Mouse (Mus musculus): ENCODE data around the gene Ssbp1. TPM values are rescaled to one million over a fixed set of nuclear protein-coding genes. Genes with fewer than 3 reads are reported as not detected.

Gene Ssbp1
- total RNA-seq, 2 experiments from 2014 or later, result 118 to 201 TPM

DNA sequence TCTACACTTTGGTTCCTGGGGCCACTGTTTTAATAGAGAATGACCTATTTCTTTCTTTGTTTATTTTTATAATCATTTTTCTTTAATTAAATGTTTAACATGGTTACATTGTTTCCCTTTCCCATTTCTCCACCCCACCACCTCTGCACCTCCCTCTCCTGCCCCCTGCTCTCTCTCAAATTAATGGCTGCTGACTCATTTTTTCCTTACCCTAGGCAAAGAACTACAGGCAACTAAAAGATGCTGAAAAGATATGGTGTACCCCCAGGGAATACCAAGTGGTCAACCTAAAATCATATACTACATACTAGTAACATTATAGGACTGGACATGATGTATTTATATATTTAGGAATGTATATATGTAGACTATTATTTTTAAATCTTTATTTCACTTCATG, 22.5 kb upstream of the Ssbp1 start:
- no peak for ATAC-seq (replicated peaks; ENCODE audit: low FRiP score, low TSS enrichment, poor library complexity, severe bottlenecking)

DNA sequence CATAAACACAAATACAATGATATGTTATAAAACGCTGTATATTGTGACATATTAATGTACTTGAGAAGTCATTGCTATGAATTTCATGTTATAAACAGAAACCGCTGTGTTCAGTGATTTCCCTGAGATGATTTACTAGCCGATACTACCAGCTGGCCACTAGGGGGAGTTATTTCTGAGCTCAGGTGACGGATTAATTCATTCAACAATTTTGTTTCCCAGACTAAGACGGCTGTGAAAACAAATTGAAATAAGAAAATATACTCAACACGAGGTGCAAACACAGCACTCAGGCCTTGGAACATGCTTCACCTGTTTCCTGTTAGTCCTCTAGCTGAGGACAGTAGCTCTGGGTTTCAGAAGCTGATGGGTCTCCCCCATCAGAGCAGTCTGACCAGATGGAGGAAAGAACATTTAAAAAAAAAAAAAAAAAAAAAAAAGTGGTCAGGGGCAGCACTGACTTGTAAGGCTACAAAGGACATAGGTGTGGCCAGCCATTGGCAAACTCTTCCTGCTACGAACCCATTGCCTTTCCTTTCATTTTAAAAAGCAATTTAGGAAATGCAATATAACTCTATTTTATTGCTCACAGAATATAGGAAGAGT, 16.6 kb upstream of the Ssbp1 start:
- peak; percentile 73 for ATAC-seq (replicated peaks; ENCODE audit: low FRiP score, low TSS enrichment, poor library complexity, severe bottlenecking)

GRCm38 (mm10) chr6:40465710-40466109, 5.4 kb upstream of the Ssbp1 start:
- no peak for ATAC-seq (replicated peaks; ENCODE audit: low FRiP score, low TSS enrichment, poor library complexity, severe bottlenecking)

DNA sequence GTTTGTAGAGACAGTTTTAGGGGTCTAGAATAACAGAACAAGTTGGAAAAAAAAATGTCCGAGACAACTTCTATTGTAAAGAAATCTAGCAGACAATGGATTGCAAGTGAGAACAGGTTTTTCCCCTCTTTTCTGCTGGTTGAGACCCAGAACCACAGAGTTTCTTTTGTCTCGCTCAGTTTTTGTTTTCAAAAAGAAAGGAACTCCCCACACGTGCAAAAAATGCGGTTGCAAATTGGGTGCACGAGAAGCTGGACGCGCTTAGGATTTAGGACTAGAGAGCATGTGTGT, 513 bp downstream of the Ssbp1 start:
- no peak for ATAC-seq (replicated peaks; ENCODE audit: low FRiP score, low TSS enrichment, poor library complexity, severe bottlenecking)

GRCm38 (mm10) chr6:40476132-40476531, 5.0 kb downstream of the Ssbp1 start:
- ATAC-seq (replicated peaks; ENCODE audit: low FRiP score, low TSS enrichment, poor library complexity, severe bottlenecking), result no peak

GRCm38 (mm10) chr6:40479705-40480104, 8.6 kb downstream of the Ssbp1 start:
- 0 out of 2 replicates have a peak, but pooled peaks have one; percentile 55 for ATAC-seq (replicated peaks; ENCODE audit: low FRiP score, low TSS enrichment, poor library complexity, severe bottlenecking)

DNA sequence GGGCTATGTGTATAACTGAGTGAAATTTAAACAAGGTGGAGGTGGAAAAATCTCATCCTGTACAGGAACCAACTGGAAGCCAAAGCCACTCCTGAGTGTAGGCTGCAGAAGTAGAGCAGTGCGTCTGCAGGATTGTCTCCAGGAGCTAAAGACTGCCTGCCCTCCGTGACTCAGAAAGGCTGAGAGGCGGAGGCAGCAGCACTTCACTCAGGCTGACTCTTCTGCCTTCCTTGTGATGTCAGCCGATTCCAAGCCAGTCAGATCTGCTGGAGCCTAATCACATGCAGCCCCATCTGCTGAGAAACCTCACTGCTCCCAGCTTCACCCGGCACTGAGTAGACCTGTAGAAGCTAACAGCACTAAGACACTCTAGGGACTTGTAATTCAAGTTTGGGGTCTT, 11.2 kb downstream of the Ssbp1 start:
- no peak for ATAC-seq (replicated peaks; ENCODE audit: low FRiP score, low TSS enrichment, poor library complexity, severe bottlenecking)

- no peak for ATAC-seq (replicated peaks; ENCODE audit: low FRiP score, low TSS enrichment, poor library complexity, severe bottlenecking)
Measured at GRCm38 (mm10) chr6:40490933-40491332, 19.8 kb downstream of the Ssbp1 start, which contains the start of gene Tas2r137. Gene Tas2r137, plus strand, starts transcription at chr6:40491233.

DNA sequence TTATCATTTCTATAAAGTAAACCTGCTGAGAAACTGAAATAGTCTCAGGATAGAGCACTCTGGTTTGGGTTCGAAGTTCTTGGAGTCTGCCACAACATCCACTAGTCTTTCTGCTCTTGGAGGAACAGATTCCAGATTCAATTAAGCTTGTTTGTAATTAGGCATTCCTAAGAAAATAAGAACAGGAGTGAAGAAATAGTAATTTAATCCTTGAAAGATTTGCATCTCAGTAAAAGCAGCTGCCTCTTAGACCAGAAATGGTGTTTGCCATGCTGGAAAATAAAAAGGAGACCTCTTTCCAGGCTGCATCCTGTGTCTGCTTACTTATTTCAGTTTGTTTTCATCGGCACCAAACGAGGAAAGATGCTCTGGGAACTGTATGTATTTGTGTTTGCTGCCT, 22.1 kb downstream of the Ssbp1 start, which contains the start of gene Tas2r108:
Tas2r108 (plus strand) TSS at position 301 of the 400 bp plus-strand sequence.
- ATAC-seq (replicated peaks; ENCODE audit: low FRiP score, low TSS enrichment, poor library complexity, severe bottlenecking), result no peak

- ATAC-seq (replicated peaks; ENCODE audit: low FRiP score, low TSS enrichment, poor library complexity, severe bottlenecking), result no peak
Measured at GRCm38 (mm10) chr6:40519408-40519807, 48.3 kb downstream of the Ssbp1 start, which contains the start of gene Prss37. Gene Prss37, minus strand, starts transcription at chr6:40519508.

Other genes starting within 250 kb of the Ssbp1 start
- 22.8 and 28.0 TPM in 2 replicates for gene Agk, start 146.2 kb upstream of the Ssbp1 start, total RNA-seq (2014; fragmentation: Nextera tagmentation)
- gene Agk, start 146.2 kb upstream of the Ssbp1 start, total RNA-seq (2017), result 38.4 and 39.2 TPM in 2 replicates
- 3.5 and 7.1 TPM in 2 replicates for gene E330009J07Rik, start 35.2 kb upstream of the Ssbp1 start, total RNA-seq (2014; fragmentation: Nextera tagmentation)
- gene E330009J07Rik, start 35.2 kb upstream of the Ssbp1 start, total RNA-seq (2017), result 1.9 and 4.5 TPM in 2 replicates
- gene Wee2, start 32.3 kb upstream of the Ssbp1 start, total RNA-seq (2014; fragmentation: Nextera tagmentation), result not detected in 2 replicates
- not detected in 2 replicates for gene Wee2, start 32.3 kb upstream of the Ssbp1 start, total RNA-seq (2017)
- not detected in 2 replicates for gene Tas2r137, start 19.9 kb downstream of the Ssbp1 start, total RNA-seq (2014; fragmentation: Nextera tagmentation)
- gene Tas2r137, start 19.9 kb downstream of the Ssbp1 start, total RNA-seq (2017), result 1.3 and 3.1 TPM in 2 replicates
- gene Tas2r108, start 22.2 kb downstream of the Ssbp1 start, total RNA-seq (2014; fragmentation: Nextera tagmentation), result not detected in 2 replicates
- gene Tas2r108, start 22.2 kb downstream of the Ssbp1 start, total RNA-seq (2017), result not detected in 2 replicates
- gene Prss37, start 48.2 kb downstream of the Ssbp1 start, total RNA-seq (2014; fragmentation: Nextera tagmentation), result not detected in 2 replicates
- not detected in 2 replicates for gene Prss37, start 48.2 kb downstream of the Ssbp1 start, total RNA-seq (2017)
- gene Olfr461, start 83.7 kb downstream of the Ssbp1 start, total RNA-seq (2014; fragmentation: Nextera tagmentation), result not detected in 2 replicates
- not detected in 2 replicates for gene Olfr461, start 83.7 kb downstream of the Ssbp1 start, total RNA-seq (2017)
- gene Olfr460, start 98.1 kb downstream of the Ssbp1 start, total RNA-seq (2014; fragmentation: Nextera tagmentation), result not detected in 2 replicates
- not detected in 2 replicates for gene Olfr460, start 98.1 kb downstream of the Ssbp1 start, total RNA-seq (2017)
- 12.6 TPM in 1 of 2 replicates, not detected in the other for gene Clec5a, start 114.5 kb downstream of the Ssbp1 start, total RNA-seq (2014; fragmentation: Nextera tagmentation)
- 1.8 and 3.2 TPM in 2 replicates for gene Clec5a, start 114.5 kb downstream of the Ssbp1 start, total RNA-seq (2017)
- gene Tas2r138, start 142.0 kb downstream of the Ssbp1 start, total RNA-seq (2014; fragmentation: Nextera tagmentation), result not detected in 2 replicates
- gene Tas2r138, start 142.0 kb downstream of the Ssbp1 start, total RNA-seq (2017), result not detected in 2 replicates
- gene Mgam, start 157.5 kb downstream of the Ssbp1 start, total RNA-seq (2014; fragmentation: Nextera tagmentation), result 1.4 TPM in 1 of 2 replicates, not detected in the other
- 0.05 TPM in 1 of 2 replicates, not detected in the other for gene Mgam, start 157.5 kb downstream of the Ssbp1 start, total RNA-seq (2017)